Mouse (Mus musculus) neural tube, embryonic 12.5 days (tissue): Measurements from ENCODE around the gene Wscd2. TPM values are rescaled to one million over a fixed set of nuclear protein-coding genes. Genes with fewer than 3 reads are reported as not detected.
"Not testable (repeated sequence)": the region's sequence is repeated elsewhere in the genome, so short reads cannot be mapped to it uniquely, and the experiment has no call there.

ENCODE experiments used
- ATAC-seq: fragments of 200-750 bp; cut with Nextera tagmentation; 2 replicates; pipeline ENCODE4 v1.8.0; 2017; ENCODE audit warnings: low read depth, mild to moderate bottlenecking, moderate TSS enrichment, moderate library complexity; ENCODE audit not compliant: low FRiP score
- H3K27ac ChIP-seq: fragments of 300-500 bp; sonication (generic); 2 replicates; pipeline ENCODE4 v1.5.1; 2016
- H3K27me3 ChIP-seq: fragments of 300-500 bp; sonication (generic); replicated peaks from 2 replicates; pipeline ENCODE4 v1.6.1; 2016; ENCODE audit warnings: mild to moderate bottlenecking
- H3K36me3 ChIP-seq: fragments of 300-500 bp; sonication (generic); 2 replicates; pipeline ENCODE4 v1.6.1; 2016; ENCODE audit warnings: mild to moderate bottlenecking
- H3K4me1 ChIP-seq: fragments of 300-500 bp; sonication (generic); 2 replicates; pipeline ENCODE4 v1.6.1; 2016
- H3K4me2 ChIP-seq: fragments of 300-500 bp; sonication (generic); replicated peaks from 2 replicates; pipeline ENCODE4 v1.6.1; 2016; ENCODE audit warnings: mild to moderate bottlenecking
- H3K4me3 ChIP-seq: fragments of 300-500 bp; sonication (generic); 2 replicates; pipeline ENCODE4 v1.5.1; 2016
- H3K9ac ChIP-seq: fragments of 300-500 bp; sonication (generic); 2 replicates; pipeline ENCODE4 v1.6.1; 2016; ENCODE audit warnings: mild to moderate bottlenecking
- H3K9me3 ChIP-seq: fragments of 300-500 bp; sonication (generic); 2 replicates; pipeline ENCODE4 v1.6.1; 2016; ENCODE audit warnings: mild to moderate bottlenecking
- WGBS: fragments of 180-500 bp; shearing (Covaris S2); methylation state at CpG from one replicate; pipeline ENCODE4 v1.1.7; 2016; 5-methylcytosine and 5-hydroxymethylcytosine counted together
- polyA plus RNA-seq: library from polyadenylated mRNA; unstranded; fragments of >200 nt; fragmentation: Nextera tagmentation; extraction: Ambion mirVana; gene quantifications from 2 replicates; pipeline ENCODE4 v1.2.1, GENCODE M21; 2016

Gene Wscd2
- polyA plus RNA-seq, 1 experiment from 2014 or later: 16.5 TPM

DNA sequence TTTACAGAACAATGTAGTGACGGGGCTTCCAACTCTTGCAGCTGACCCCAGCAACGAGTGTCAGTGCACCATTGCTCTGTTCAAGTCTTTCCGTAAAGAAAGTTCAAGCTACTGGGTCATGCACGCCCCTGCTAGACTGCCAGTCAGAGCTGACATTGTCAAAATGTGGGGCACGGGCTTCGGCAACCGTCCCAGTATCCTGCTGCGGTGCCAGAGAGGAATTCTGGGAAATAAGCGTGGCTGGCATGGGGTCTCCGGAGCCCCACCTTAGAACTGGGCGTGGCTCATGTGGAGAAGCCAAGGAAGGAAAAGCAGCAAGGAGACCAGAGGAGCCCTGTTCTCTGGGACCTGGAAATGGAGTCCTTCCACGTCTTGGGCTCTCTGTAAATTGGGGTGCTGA is 75.7 kb downstream of the Wscd2 start:
- Histone ChIP-seq H3K4me2 (no peak overlapping the region), H3K4me3 (no peak overlapping the region), H3K9ac (no peak overlapping the region), H3K4me1 (no peaks in the 10 kb centered on the region), H3K27me3 (no peaks in the 10 kb centered on the region; the same call in 1 of the 2 replicates), H3K27ac (no peak overlapping the region), H3K36me3 (no peaks in the 10 kb centered on the region), H3K9me3 (no peaks in the 10 kb centered on the region)
- no peak for ATAC-seq
- 72% methylated on average over 12 of the region's 12 CpGs for WGBS

DNA sequence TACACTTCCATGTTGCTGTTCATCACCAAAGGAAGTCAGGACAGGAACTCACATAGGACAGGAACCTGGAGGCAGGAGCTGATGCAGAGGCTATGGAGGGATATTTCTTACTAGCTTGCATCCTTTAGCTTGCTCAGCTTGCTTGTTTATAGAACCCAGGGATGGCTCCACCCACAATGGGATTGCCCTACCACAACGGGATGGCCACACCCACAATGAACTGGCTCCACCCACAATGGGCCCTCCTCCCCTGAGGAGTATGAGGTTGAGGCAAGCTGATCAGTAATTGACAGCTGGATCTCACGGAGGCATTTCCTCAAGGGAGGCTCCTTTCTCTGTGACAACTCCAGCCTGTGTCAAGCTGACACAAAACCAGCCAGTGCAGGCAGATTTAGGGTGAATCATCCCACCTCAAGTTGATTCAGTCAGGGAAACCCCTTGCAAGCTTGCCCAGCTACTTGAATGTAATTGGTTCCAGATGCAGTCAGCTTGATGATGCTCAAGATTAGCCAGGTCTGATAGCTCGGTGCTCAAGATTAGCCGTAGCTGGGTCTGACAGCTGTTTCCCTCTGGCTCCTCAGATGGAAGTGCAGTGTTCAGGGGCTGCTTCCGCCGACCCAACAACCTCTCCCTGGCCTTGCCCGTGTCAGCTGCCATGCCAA is 80.1 kb downstream of the Wscd2 start:
- no peak for ATAC-seq
- Histone ChIP-seq H3K36me3 (no peaks in the 10 kb centered on the region), H3K9me3 (no peaks in the 10 kb centered on the region), H3K9ac (no peak overlapping the region), H3K4me1 (no peaks in the 10 kb centered on the region), H3K4me2 (no peak overlapping the region), H3K27me3 (no peaks in the 10 kb centered on the region; the same call in 1 of the 2 replicates), H3K27ac (no peak overlapping the region), H3K4me3 (no peak overlapping the region)
- WGBS: 59% methylated on average over 7 of the region's 7 CpGs

DNA sequence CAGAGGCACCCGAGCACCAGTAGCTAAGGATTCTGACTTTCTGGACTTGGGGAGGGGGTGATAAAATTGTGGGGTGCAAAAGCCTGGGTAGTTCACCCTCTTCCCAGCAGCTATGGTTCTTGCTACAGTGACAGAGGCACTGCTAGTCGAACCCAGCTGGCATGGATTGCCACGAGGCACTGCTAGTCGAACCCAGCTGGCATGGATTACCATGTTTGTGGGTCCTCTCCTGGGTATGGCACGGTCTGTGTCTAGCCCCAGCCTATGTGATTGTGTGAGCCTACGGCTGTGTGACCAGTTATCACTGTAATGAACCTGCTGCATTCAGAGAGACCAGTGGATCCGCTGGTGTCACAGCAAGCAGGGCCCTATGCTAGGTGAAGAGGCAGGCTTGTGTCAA is 87.4 kb downstream of the Wscd2 start:
- H3K27me3 ChIP-seq: no peaks in the 10 kb centered on the region
- 75% methylated on average over 7 of the region's 7 CpGs for whole genome bisulfite sequencing
- H3K4me1 ChIP-seq: peaks cover 20% of the 10 kb centered on the region
- no peaks in the 10 kb centered on the region for H3K9me3 ChIP-seq
- no peaks in the 10 kb centered on the region for H3K36me3 ChIP-seq
- 0 out of 2 replicates have a peak overlapping the region, but pooled peaks have one; percentile 24 for H3K4me2 ChIP-seq
- H3K4me3 ChIP-seq: no peak overlapping the region
- no peak overlapping the region for H3K27ac ChIP-seq
- peak; percentile 13; the same call in 1 of the 2 replicates for ATAC-seq
- H3K9ac ChIP-seq: no peak overlapping the region

DNA sequence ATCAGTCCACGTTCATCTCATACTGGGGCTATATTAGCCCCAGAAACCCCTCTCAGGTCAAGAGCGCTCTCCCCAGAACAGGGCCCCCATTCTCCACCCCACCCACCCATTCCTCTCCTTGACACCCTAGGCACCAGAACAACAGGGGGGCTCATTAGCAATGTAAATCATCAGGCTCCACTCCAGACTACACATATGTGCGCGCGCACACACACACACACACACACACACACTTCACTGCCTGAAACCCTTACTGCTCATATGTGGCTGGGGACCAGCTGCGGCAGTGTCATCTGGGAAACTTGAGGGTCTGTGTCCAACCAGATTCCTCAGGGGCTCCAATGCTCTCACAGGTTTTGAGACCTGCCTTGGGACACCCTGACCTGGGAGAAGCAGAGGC is 88.3 kb downstream of the Wscd2 start:
- Histone ChIP-seq H3K27me3 (no peaks in the 10 kb centered on the region), H3K27ac (no peak overlapping the region), H3K36me3 (no peaks in the 10 kb centered on the region), H3K4me3 (no peak overlapping the region), H3K9ac (no peak overlapping the region), H3K4me1 (peaks cover 21% of the 10 kb centered on the region), H3K4me2 (no peak overlapping the region), H3K9me3 (no peaks in the 10 kb centered on the region)
- peak; percentile 53; the same call in 1 of the 2 replicates for ATAC-seq
- WGBS: 79% methylated on average over 6 of the region's 6 CpGs

DNA sequence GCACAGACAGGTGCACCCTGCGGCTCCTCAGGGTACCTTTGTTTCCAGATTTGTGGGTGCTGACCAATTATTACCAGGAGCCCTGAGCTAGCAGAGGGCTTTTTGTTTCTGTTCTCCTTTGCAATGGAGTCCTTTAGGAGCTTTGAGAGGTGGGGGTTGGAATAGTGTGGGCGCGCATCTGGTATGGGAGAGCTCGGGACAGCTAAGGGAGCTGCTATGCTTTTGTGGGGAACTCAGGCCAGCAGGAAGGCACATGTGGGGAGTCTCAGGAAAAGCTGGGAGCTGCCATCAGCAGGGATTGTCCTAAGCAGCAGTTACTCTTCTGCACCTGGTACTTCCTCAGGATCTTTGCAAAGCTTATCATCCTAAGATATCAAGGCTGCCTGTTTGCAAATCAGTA is 89.0 kb downstream of the Wscd2 start:
- WGBS: 84% methylated on average over 4 of the region's 4 CpGs
- Histone ChIP-seq H3K9ac (no peak overlapping the region), H3K36me3 (no peaks in the 10 kb centered on the region), H3K4me1 (peaks cover 25% of the 10 kb centered on the region), H3K27me3 (no peaks in the 10 kb centered on the region), H3K9me3 (no peaks in the 10 kb centered on the region), H3K4me3 (no peak overlapping the region), H3K27ac (no peak overlapping the region), H3K4me2 (no peak overlapping the region; the same call in 1 of the 2 replicates)
- no peak for ATAC-seq

DNA sequence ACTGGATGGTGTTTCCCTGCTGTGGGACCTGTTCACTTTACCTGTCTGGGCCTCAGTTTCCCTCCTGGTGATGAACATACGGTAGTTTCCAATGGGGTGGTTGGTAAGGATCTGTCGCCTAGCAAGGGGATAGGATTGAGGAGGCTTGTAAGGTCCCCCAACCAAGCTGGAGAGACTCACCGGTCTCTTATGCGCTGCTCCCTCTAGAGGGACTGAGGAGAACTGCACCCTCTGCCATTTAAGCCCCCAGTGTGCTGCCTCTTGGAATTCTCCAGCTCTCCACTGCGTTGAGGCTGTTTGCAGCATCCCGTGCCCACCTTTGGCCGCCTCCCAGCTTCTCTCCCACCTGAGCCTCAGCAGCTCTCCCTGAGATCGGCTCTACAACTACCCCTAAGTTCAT is 90.1 kb downstream of the Wscd2 start:
- no peak overlapping the region for H3K9ac ChIP-seq
- no peaks in the 10 kb centered on the region for H3K36me3 ChIP-seq
- H3K27ac ChIP-seq: no peak overlapping the region
- peaks cover 31% of the 10 kb centered on the region for H3K4me1 ChIP-seq
- no peak overlapping the region for H3K4me2 ChIP-seq
- no peak for ATAC-seq
- no peak overlapping the region for H3K4me3 ChIP-seq
- no peaks in the 10 kb centered on the region for H3K9me3 ChIP-seq
- no peaks in the 10 kb centered on the region for H3K27me3 ChIP-seq
- 46% methylated on average over 8 of the region's 8 CpGs for WGBS

DNA sequence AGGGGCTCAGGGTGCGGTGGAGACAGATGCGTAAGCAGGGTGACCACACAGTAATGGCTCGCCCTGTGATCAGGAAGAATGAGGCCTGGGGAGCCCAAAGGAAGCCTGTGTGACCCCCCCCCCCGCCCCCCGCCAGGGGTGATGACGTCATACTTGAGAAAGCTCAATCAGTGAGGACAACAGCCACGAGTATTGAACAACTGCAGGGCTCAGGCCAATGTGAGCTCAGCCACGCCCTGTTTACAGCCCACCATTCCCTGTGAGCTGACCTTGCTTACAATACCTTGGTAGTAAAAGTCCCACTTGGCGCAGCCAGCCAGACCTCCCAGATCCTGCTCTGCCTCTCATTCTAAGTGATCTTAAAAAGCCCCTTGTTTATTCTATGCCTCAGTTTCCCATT is 90.7 kb downstream of the Wscd2 start:
- Histone ChIP-seq H3K4me2 (no peak overlapping the region), H3K4me3 (no peak overlapping the region), H3K27ac (no peak overlapping the region), H3K9ac (no peak overlapping the region), H3K9me3 (no peaks in the 10 kb centered on the region), H3K27me3 (no peaks in the 10 kb centered on the region), H3K36me3 (no peaks in the 10 kb centered on the region), H3K4me1 (peaks cover 31% of the 10 kb centered on the region)
- 41% methylated on average over 9 of the region's 9 CpGs for WGBS
- no peak for ATAC-seq

DNA sequence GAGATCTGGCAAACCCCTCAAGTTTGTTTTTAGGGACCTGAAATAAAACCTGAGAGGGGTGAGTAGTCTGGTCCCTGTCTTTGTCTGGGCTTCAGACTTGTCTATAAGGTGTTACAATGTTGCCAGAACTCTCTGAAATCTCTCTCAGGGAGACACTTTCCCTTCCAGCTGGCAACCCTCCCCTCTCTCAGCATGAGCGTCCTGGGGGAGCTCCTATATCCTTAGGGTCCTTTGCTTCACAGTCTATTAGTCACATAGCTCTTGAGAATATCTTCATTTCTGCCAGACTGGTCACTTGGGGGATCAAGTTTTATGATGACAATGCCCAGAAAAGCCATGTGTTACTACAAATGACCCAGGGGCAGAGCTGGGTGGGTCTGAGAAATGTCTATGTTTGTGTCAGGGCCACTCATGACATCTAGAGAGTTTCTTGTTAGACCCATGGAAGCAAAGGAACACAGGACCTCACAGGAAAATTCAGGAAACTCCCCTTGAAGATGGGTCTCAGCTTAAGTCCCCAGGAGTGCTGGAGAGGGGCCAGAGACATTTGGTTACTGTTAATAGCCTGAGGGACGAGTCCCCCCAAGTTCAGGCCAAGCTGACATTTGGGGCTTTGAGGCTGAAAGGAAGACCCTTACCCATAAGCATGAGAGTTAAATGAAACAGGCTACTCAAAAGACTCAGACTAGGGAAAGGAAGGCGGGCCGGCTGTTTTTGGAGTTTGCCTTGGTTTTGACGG is 93.5 kb downstream of the Wscd2 start:
- Histone ChIP-seq H3K27ac (no peak overlapping the region), H3K4me3 (no peak overlapping the region), H3K36me3 (no peaks in the 10 kb centered on the region), H3K27me3 (no peaks in the 10 kb centered on the region), H3K4me1 (peaks cover 18% of the 10 kb centered on the region), H3K9me3 (no peaks in the 10 kb centered on the region), H3K4me2 (no peak overlapping the region), H3K9ac (no peak overlapping the region)
- ATAC-seq: no peak
- 71% methylated on average over 5 of the region's 5 CpGs for WGBS

DNA sequence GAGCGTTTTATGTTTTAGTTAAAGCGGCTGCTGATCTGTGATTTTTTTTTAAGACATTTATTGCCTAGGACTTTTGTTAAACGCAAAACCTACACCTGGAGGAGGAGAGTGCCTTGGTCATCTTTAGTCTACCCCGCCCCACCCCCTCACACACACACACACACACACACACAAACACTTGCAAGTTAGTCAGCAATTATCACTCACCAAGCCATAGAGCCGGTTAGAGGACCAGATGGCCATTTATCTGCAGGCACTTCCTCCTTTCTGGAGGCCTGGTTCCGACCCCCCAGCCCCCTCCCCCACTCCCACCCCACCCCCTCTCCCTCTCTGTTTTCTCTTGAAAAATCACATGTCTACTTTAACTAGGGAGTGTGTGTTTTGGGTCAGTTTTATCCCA is 94.3 kb downstream of the Wscd2 start:
- H3K4me1 ChIP-seq: peaks cover 19% of the 10 kb centered on the region; the same call in 1 of the 2 replicates
- H3K9me3 ChIP-seq: no peaks in the 10 kb centered on the region
- H3K27ac ChIP-seq: no peak overlapping the region
- ATAC-seq: no peak
- no peak overlapping the region for H3K4me2 ChIP-seq
- H3K27me3 ChIP-seq: no peaks in the 10 kb centered on the region
- H3K9ac ChIP-seq: no peak overlapping the region
- 40% methylated on average over 6 of the region's 6 CpGs for WGBS
- no peak overlapping the region for H3K4me3 ChIP-seq
- H3K36me3 ChIP-seq: no peaks in the 10 kb centered on the region

DNA sequence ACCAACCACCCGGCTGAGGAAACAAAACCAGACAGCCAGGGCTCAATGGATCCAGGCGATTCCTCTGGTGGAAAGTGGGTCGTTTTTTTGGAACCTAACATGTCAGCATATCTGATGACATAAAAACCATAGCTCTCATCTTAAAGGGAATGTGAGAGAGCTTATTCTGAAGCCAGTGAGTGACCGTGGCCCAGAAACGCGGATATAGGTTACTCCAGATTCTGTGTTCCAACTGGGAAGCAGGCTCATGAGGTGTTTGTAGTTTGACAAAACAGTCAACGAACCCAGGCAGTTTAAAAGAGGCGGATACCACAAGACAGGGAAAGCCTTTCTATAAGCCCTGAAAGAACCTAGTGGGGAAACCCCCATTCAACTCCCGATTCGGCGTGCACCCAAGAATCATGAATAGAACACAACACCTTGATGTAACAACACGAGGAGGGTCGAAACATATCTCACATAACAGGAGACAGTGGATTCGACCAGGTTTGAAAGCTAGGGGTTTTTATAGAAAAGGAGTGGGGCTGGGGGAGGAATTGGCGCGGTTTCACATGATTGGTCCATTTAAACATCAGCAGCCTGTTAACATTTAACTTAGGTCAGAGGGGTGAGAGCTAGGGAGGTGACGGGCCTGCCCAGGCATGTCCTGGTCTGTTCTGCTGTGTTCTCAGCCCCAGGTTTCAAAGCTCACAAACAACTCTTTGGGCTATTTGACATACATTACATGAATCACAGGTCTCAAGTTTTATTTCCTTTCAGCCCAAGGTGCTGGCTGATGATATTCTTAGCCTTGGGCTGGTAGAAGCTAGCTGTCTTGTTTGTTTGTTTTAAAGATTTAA is 95.7 kb downstream of the Wscd2 start:
- H3K4me3 ChIP-seq, H3K4me2 ChIP-seq, H3K9me3 ChIP-seq, H3K36me3 ChIP-seq, H3K27ac ChIP-seq, ATAC-seq, H3K9ac ChIP-seq, H3K27me3 ChIP-seq: not testable (repeated sequence)
- H3K4me1 ChIP-seq: peaks cover 19% of the 10 kb centered on the region
- 80% methylated on average over 17 of the region's 17 CpGs for WGBS

DNA sequence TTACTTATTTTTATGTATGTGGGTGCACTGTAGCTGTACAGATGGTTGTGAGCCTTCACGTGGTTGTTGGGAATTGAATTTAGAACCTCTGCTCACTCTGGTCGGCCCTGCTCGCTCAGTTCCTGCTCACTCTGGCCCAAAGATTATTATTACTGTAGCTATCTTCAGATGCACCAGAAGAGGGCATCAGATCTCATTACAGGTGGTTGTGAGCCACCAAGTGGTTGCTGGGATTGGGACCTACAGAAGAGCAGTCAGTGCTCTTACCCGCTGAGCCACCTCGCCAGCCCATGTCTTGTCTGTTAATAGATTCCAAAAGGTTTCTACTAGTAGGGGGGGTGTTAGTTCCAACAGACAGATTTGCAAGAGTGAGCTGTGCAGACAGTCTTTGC is 96.3 kb downstream of the Wscd2 start:
- 45% methylated on average over 5 of the region's 5 CpGs for WGBS
- not testable (repeated sequence) for H3K27me3 ChIP-seq, ATAC-seq, H3K4me2 ChIP-seq, H3K9ac ChIP-seq, H3K36me3 ChIP-seq, H3K9me3 ChIP-seq, H3K27ac ChIP-seq, H3K4me3 ChIP-seq
- H3K4me1 ChIP-seq: peaks cover 25% of the 10 kb centered on the region

DNA sequence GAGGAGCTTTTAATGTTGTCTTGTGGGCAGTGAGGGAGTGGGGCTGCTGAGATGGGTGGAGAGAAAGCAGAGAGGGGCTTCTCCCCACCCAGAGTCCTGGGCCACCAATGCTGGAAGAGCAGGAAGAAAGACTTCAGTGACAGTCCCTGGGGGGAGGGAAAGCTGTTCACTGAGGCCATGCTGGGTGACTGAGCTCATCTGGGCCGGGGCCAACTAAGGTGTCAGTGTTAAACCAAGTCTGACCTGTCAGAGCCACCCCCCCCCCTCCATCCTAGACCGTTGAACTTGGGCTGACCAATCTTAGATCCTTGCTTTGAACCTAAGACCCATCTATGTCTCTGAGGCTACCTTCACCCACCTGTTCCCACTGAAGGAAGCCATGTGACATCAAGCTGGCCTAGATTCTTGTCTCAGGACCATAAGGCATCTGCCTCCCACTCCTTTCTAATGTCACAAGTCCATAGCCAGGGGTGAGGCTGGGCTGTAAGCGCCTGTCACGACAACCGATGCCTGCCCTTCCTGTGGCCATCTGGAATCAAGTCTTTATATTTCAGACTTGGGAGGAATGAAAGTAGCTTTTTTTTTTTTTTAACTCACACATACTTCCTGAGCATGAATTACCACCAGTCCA is 100.0 kb downstream of the Wscd2 start:
- Histone ChIP-seq H3K27ac (no peak overlapping the region), H3K4me1 (peaks cover 39% of the 10 kb centered on the region)

More for the DNA sequence above, 100.0 kb downstream of the Wscd2 start:
- WGBS: 74% methylated on average over 5 of the region's 5 CpGs
- Histone ChIP-seq H3K9ac (no peak overlapping the region), H3K27me3 (0 out of 2 replicates have a peak, but pooled peaks cover 4% of the 10 kb centered on the region), H3K36me3 (no peaks in the 10 kb centered on the region), H3K4me2 (no peak overlapping the region), H3K4me3 (no peak overlapping the region), H3K9me3 (no peaks in the 10 kb centered on the region)
- no peak for ATAC-seq
